Mouse (Mus musculus) neural tube, embryonic 14.5 days (tissue): ENCODE measurements at regions not wholly inside any gene's neighbourhood (a gene's known extent, or its start where the extent isn't known, plus 50 kb on each side); places are given as distances from the start of the nearest gene placed in this dataset.

Experiments
- ATAC-seq: fragments of 200-750 bp; cut with Nextera tagmentation; 2 replicates; pipeline ENCODE4 v1.8.0; 2017; ENCODE audit warnings: low read depth, mild to moderate bottlenecking, moderate TSS enrichment, moderate library complexity
- H3K27ac ChIP-seq: fragments of 300-500 bp; sonication (generic); 2 replicates; pipeline ENCODE4 v1.5.1; 2014; ENCODE audit warnings: low read depth, mild to moderate bottlenecking, control low read depth, low read length, moderate library complexity, mixed read lengths
- H3K27me3 ChIP-seq: fragments of 300-500 bp; sonication (generic); 2 replicates; pipeline ENCODE4 v1.6.1; 2014; ENCODE audit warnings: low read length; ENCODE audit not compliant: control insufficient read depth, insufficient read depth
- H3K36me3 ChIP-seq: fragments of 300-500 bp; sonication (generic); 2 replicates; pipeline ENCODE4 v1.6.1; 2014; ENCODE audit warnings: low read length, mixed read lengths; ENCODE audit not compliant: control insufficient read depth, insufficient read depth
- H3K4me1 ChIP-seq: fragments of 300-500 bp; sonication (generic); 2 replicates; pipeline ENCODE4 v1.6.1; 2014; ENCODE audit warnings: low read length; ENCODE audit not compliant: control insufficient read depth, insufficient read depth
- H3K4me2 ChIP-seq: fragments of 300-500 bp; sonication (generic); 2 replicates; pipeline ENCODE4 v1.6.1; 2014; ENCODE audit warnings: mild to moderate bottlenecking, low read depth, low read length, control low read depth
- H3K4me3 ChIP-seq: fragments of 300-500 bp; sonication (generic); 2 replicates; pipeline ENCODE4 v1.5.1; 2014; ENCODE audit warnings: low read depth, low read length, control low read depth, mixed read lengths
- H3K9ac ChIP-seq: fragments of 300-500 bp; sonication (generic); replicated peaks from 2 replicates; pipeline ENCODE4 v1.6.1; 2014; ENCODE audit warnings: low read depth, mild to moderate bottlenecking, control low read depth, low read length, mixed read lengths
- H3K9me3 ChIP-seq: fragments of 300-500 bp; sonication (generic); 2 replicates; pipeline ENCODE4 v1.6.1; 2016; ENCODE audit warnings: low read length; ENCODE audit not compliant: control insufficient read depth
- WGBS: fragments of 180-500 bp; shearing (Covaris S2); extraction: QIAGEN DNeasy Blood & Tissue Kit; methylation state at CpG from one replicate; pipeline ENCODE4 v1.1.7; 2014; 5-methylcytosine and 5-hydroxymethylcytosine counted together

DNA sequence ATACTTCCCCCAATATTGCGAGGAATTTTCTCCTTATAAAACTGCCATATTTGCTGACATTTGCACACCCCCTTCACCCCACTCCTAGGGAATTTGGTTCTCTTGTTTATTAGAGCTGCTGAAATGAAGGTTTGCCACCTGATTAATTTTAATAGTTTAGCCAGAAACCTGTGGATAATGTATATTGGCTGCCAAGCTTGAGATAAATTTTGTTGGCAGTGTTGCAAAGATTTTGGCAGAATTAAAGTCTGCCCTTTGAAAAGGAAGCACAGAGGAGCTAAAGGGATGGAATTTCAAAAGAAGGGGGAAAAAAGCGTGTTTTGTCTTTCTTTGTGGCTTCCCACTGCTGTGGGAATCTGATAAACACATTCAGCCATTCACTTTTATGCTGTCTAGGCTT lies 354.6 kb upstream of the Car10 start:
- 44% methylated on average over 2 of the region's 2 CpGs for WGBS
- Histone ChIP-seq H3K27me3 (no peaks in the 10 kb centered on the region), H3K4me2 (no peak overlapping the region), H3K27ac (peak overlapping the region; percentile 22; the same call in 1 of the 2 replicates), H3K4me3 (no peak overlapping the region), H3K4me1 (no peaks in the 10 kb centered on the region), H3K9me3 (no peaks in the 10 kb centered on the region), H3K36me3 (no peaks in the 10 kb centered on the region), H3K9ac (no peak overlapping the region)
- ATAC-seq = no peak

DNA sequence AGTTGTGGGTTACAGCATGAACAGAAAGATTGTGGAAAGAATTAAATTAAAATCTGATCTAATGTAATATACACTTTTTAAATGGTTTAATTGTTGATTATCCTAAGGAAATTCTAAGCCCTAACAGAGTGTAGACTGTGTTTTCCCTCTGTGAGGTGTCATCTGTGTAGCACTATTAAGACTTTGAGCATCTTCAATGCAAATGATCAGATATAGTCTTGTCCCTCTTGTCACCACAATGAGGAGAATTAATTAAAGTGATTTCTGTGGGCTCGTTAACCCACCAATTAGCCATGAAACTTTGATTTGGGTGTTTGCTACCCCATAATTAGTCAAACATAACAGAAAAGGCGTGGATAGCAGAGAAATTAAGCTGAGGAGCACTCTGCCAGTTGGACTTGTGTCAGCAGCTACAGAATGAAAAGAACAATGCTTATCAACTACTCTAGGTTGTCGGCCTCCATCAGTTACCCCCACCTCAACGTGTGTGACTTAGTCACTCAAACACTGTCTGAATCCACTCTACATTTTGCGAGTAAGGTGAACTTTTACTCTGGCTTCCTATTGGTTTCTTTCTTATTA lies 339.4 kb upstream of the Car10 start:
- H3K4me2 ChIP-seq = no peak overlapping the region
- no peak overlapping the region for H3K4me3 ChIP-seq
- no peaks in the 10 kb centered on the region for H3K4me1 ChIP-seq
- H3K27ac ChIP-seq = no peak overlapping the region
- no peak overlapping the region for H3K9ac ChIP-seq
- H3K36me3 ChIP-seq = no peaks in the 10 kb centered on the region
- no peak for ATAC-seq
- H3K9me3 ChIP-seq = no peaks in the 10 kb centered on the region
- 73% methylated on average over 5 of the region's 5 CpGs for WGBS
- H3K27me3 ChIP-seq = no peaks in the 10 kb centered on the region

DNA sequence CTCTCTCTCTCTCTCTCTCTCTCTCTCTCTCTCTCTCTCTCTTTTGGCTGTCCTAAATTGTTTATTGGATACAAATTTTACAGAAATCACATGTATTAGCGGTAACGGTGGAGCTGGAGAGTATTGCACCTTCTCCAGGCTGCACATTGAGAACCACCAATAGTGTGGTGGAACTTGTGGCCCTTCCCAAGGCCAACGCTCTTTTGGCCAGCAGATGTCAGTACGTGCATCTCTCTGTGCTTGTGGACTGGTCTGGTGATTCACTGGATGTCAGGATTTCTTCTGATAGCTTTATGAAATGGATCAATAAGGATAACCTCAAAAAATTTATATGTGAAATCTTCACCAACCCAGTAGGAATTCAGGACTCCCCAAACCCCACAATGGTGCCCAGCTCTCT lies 327.9 kb upstream of the Car10 start:
- H3K36me3 ChIP-seq = no peaks in the 10 kb centered on the region
- no peak overlapping the region for H3K27ac ChIP-seq
- ATAC-seq = no peak
- H3K4me2 ChIP-seq = no peak overlapping the region
- H3K27me3 ChIP-seq = no peaks in the 10 kb centered on the region
- no peak overlapping the region for H3K9ac ChIP-seq
- no peaks in the 10 kb centered on the region for H3K9me3 ChIP-seq
- 90% methylated on average over 4 of the region's 4 CpGs for WGBS
- H3K4me3 ChIP-seq = no peak overlapping the region
- peaks cover 2% of the 10 kb centered on the region; the same call in 1 of the 2 replicates for H3K4me1 ChIP-seq

DNA sequence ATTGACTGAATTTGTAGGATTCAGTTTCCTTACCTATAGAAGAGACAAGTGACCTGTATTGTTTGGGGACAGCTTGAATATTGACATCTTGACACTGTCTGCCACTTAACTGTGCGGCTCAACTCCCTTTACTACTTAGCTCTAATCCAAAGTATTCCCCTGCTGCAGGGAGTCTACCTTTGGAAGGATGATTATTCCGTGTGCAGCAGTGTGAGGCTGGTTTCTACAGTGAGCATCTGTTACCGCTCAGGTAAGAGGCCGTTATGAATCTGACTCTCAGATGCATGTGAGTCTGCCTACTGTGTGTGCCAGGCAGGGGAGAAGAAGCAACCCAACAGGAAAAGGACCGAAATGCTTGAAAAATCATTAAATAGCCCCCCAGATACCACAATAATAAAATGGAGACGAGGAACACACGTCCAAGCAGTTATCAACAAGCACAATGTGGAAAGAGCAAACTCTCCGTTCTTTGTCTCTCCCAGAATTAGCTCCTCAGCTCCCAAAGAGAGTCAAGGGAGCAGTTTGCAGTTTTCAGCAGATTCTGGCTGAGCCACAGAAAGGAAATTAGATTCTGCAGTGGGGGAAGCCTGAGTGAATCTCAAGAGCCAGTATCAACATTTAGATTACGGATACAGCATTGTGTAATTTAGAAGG lies 324.8 kb upstream of the Car10 start:
- peak overlapping the region; percentile 19; the same call in 1 of the 2 replicates for H3K4me2 ChIP-seq
- no peaks in the 10 kb centered on the region for H3K36me3 ChIP-seq
- no peaks in the 10 kb centered on the region for H3K9me3 ChIP-seq
- H3K27ac ChIP-seq = peak overlapping the region; percentile 83
- no peak overlapping the region for H3K4me3 ChIP-seq
- WGBS = 39% methylated on average over 9 of the region's 9 CpGs
- H3K4me1 ChIP-seq = peaks cover 2% of the 10 kb centered on the region; the same call in 1 of the 2 replicates
- no peak overlapping the region; the same call in 1 of the 2 replicates for H3K9ac ChIP-seq
- ATAC-seq = peak; percentile 68
- H3K27me3 ChIP-seq = no peaks in the 10 kb centered on the region

DNA sequence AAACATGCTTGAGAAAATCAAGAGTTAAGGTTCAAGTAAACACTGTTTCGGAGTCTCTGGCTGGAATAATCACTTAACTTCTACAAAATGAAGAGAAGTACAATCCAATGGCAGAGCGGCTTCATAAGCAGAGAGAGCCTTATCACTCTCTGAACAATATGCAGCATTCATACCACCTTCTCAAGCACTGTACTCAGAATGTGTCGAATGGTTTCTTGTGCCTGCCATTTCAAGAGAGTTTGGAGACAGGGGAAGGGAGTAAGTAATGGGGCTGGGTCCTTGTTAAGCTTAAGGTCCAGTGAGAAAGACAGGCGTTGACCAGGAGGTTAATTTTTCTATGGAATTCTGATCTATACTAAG lies 324.3 kb upstream of the Car10 start:
- Histone ChIP-seq H3K36me3 (no peaks in the 10 kb centered on the region), H3K9me3 (no peaks in the 10 kb centered on the region), H3K4me1 (peaks cover 2% of the 10 kb centered on the region; the same call in 1 of the 2 replicates), H3K4me3 (no peak overlapping the region), H3K4me2 (no peak overlapping the region), H3K27ac (peak overlapping the region; percentile 83), H3K9ac (no peak overlapping the region), H3K27me3 (no peaks in the 10 kb centered on the region)
- 69% methylated on average over 4 of the region's 4 CpGs for WGBS
- ATAC-seq = no peak

DNA sequence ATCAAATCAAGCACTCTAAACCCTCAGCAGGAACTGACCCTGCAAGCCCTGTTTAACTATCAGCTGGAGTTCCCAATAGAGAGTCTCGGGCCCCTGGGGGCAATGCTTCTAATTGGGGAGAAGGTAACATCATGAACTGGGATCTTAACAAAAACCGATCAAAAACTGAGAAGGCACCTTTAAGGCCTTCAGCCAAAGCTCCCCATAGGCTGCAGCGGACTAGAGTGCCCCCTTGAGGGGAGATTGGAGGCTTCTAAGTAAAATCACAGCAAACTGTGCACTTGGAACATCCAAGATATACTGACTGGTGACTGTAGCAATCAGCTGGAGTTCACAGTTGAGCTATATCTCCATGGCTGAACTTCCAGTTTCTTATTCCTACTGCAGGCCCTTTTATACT lies 323.0 kb upstream of the Car10 start:
- Histone ChIP-seq H3K9ac (no peak overlapping the region), H3K4me1 (peaks cover 2% of the 10 kb centered on the region; the same call in 1 of the 2 replicates), H3K36me3 (no peaks in the 10 kb centered on the region), H3K4me3 (no peak overlapping the region), H3K9me3 (no peaks in the 10 kb centered on the region), H3K27me3 (no peaks in the 10 kb centered on the region), H3K27ac (no peak overlapping the region), H3K4me2 (no peak overlapping the region)
- no peak for ATAC-seq
- WGBS = 28% methylated on average over 3 of the region's 3 CpGs

DNA sequence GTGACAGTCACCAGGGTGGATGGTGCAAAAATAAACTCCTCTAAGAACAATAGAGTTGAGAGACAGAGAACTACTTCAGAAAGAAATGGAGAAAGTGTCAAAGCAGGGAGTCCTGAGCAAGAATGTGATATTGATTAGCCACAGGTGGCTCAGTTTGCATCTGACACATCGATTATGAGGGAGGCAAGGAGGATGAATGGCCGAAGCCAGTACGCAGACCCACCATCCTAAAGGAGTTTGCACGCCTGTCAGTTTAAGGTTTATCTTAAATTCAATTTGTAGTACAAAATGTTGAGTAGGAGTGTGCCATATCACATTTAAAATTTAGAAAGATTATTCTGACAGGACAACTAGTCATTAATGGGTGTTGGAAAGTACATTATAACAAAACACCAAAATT lies 298.6 kb upstream of the Car10 start:
- Histone ChIP-seq H3K9ac (no peak overlapping the region), H3K4me1 (no peaks in the 10 kb centered on the region), H3K9me3 (no peaks in the 10 kb centered on the region), H3K27me3 (no peaks in the 10 kb centered on the region), H3K4me3 (no peak overlapping the region), H3K27ac (no peak overlapping the region), H3K36me3 (no peaks in the 10 kb centered on the region), H3K4me2 (no peak overlapping the region)
- 91% methylated on average over 4 of the region's 4 CpGs for WGBS
- ATAC-seq = no peak
